Mouse (Mus musculus): ENCODE data around the gene Nfia. TPM values are rescaled to one million over a fixed set of nuclear protein-coding genes. Genes with fewer than 3 reads are reported as not detected.

Nfia gene
- polyA plus RNA-seq, 1 experiment = 53.0 TPM

- H3K4me3 ChIP-seq (ENCODE audit: insufficient read depth, low read length) = no peak overlapping the region
These were observed 217.9 kb downstream of the Nfia start for GRCm38 (mm10) chr4:97990431-97990830.

GRCm38 (mm10) chr4:97991395-97991794 lies 218.9 kb downstream of the Nfia start:
- H3K27ac ChIP-seq (ENCODE audit: insufficient read depth, low read length) = no peak overlapping the region
- TF ChIP-seq CTCF (IDR thresholded peaks at IDR 0.05; ENCODE audit: borderline replicate concordance, insufficient read depth, low read length) (no peak), POLR2A (IDR thresholded peaks at IDR 0.05; ENCODE audit: low read depth, low read length) (no peak)
- H3K4me1 ChIP-seq (ENCODE audit: control insufficient read depth, insufficient read depth, low read length) = peaks cover 4% of the 10 kb centered on the region
- no peak overlapping the region for H3K4me3 ChIP-seq (ENCODE audit: insufficient read depth, low read length)

More at GRCm38 (mm10) chr4:97990431-97990830, 217.9 kb downstream of the Nfia start:
- TF ChIP-seq CTCF (IDR thresholded peaks at IDR 0.05; ENCODE audit: borderline replicate concordance, insufficient read depth, low read length) (no peak), POLR2A (IDR thresholded peaks at IDR 0.05; ENCODE audit: low read depth, low read length) (no peak)
- H3K27ac ChIP-seq (ENCODE audit: insufficient read depth, low read length) = no peak overlapping the region; the same call in 1 of the 2 replicates
- H3K4me1 ChIP-seq (ENCODE audit: control insufficient read depth, insufficient read depth, low read length) = peaks cover 4% of the 10 kb centered on the region

- no peak overlapping the region for H3K27ac ChIP-seq (ENCODE audit: insufficient read depth, low read length)
- TF ChIP-seq CTCF (IDR thresholded peaks at IDR 0.05; ENCODE audit: borderline replicate concordance, insufficient read depth, low read length) = no peak
- H3K4me3 ChIP-seq (ENCODE audit: insufficient read depth, low read length) = no peak overlapping the region
- peaks cover 4% of the 10 kb centered on the region for H3K4me1 ChIP-seq (ENCODE audit: control insufficient read depth, insufficient read depth, low read length)
These were observed 219.3 kb downstream of the Nfia start for GRCm38 (mm10) chr4:97991880-97992279.

GRCm38 (mm10) chr4:97995911-97996712 lies 223.6 kb downstream of the Nfia start:
- no peaks in the 10 kb centered on the region; the same call in 1 of the 2 replicates for H3K4me1 ChIP-seq (ENCODE audit: control insufficient read depth, insufficient read depth, low read length)
- H3K27ac ChIP-seq (ENCODE audit: insufficient read depth, low read length) = no peak overlapping the region
- no peak overlapping the region for H3K4me3 ChIP-seq (ENCODE audit: insufficient read depth, low read length)
- TF ChIP-seq POLR2A (IDR thresholded peaks at IDR 0.05; ENCODE audit: low read depth, low read length) (no peak), CTCF (IDR thresholded peaks at IDR 0.05; ENCODE audit: borderline replicate concordance, insufficient read depth, low read length) (no peak)

GRCm38 (mm10) chr4:97997151-97997817 lies 224.8 kb downstream of the Nfia start:
- no peak for TF ChIP-seq CTCF (IDR thresholded peaks at IDR 0.05; ENCODE audit: borderline replicate concordance, insufficient read depth, low read length)
- no peak for TF ChIP-seq POLR2A (IDR thresholded peaks at IDR 0.05; ENCODE audit: low read depth, low read length)

GRCm38 (mm10) chr4:98002206-98002605 lies 229.7 kb downstream of the Nfia start:
- H3K4me3 ChIP-seq (ENCODE audit: insufficient read depth, low read length) = no peak overlapping the region
- H3K27ac ChIP-seq (ENCODE audit: insufficient read depth, low read length) = no peak overlapping the region
- H3K4me1 ChIP-seq (ENCODE audit: control insufficient read depth, insufficient read depth, low read length) = peaks cover 15% of the 10 kb centered on the region
- TF ChIP-seq POLR2A (IDR thresholded peaks at IDR 0.05; ENCODE audit: low read depth, low read length) (no peak), CTCF (IDR thresholded peaks at IDR 0.05; ENCODE audit: borderline replicate concordance, insufficient read depth, low read length) (no peak)

More at GRCm38 (mm10) chr4:97997151-97997817, 224.8 kb downstream of the Nfia start:
- Histone ChIP-seq H3K27ac (ENCODE audit: insufficient read depth, low read length) (no peak overlapping the region), H3K4me1 (ENCODE audit: control insufficient read depth, insufficient read depth, low read length) (no peaks in the 10 kb centered on the region), H3K4me3 (ENCODE audit: insufficient read depth, low read length) (no peak overlapping the region)

GRCm38 (mm10) chr4:98003323-98004107 lies 231.0 kb downstream of the Nfia start:
- Histone ChIP-seq H3K27ac (ENCODE audit: insufficient read depth, low read length) (peak overlapping the region; percentile 91), H3K4me1 (ENCODE audit: control insufficient read depth, insufficient read depth, low read length) (peaks cover 15% of the 10 kb centered on the region), H3K4me3 (ENCODE audit: insufficient read depth, low read length) (no peak overlapping the region)
- TF ChIP-seq CTCF (IDR thresholded peaks at IDR 0.05; ENCODE audit: borderline replicate concordance, insufficient read depth, low read length) (no peak), POLR2A (IDR thresholded peaks at IDR 0.05; ENCODE audit: low read depth, low read length) (no peak)

GRCm38 (mm10) chr4:98004108-98004625 lies 231.6 kb downstream of the Nfia start:
- peak overlapping the region; percentile 91 for H3K27ac ChIP-seq (ENCODE audit: insufficient read depth, low read length)
- H3K4me3 ChIP-seq (ENCODE audit: insufficient read depth, low read length) = no peak overlapping the region
- TF ChIP-seq POLR2A (IDR thresholded peaks at IDR 0.05; ENCODE audit: low read depth, low read length) (no peak), CTCF (IDR thresholded peaks at IDR 0.05; ENCODE audit: borderline replicate concordance, insufficient read depth, low read length) (peak; percentile 28; the same call in 1 of the 2 replicates)
- peaks cover 15% of the 10 kb centered on the region for H3K4me1 ChIP-seq (ENCODE audit: control insufficient read depth, insufficient read depth, low read length)

- H3K4me3 ChIP-seq (ENCODE audit: insufficient read depth, low read length) = no peak overlapping the region
- TF ChIP-seq POLR2A (IDR thresholded peaks at IDR 0.05; ENCODE audit: low read depth, low read length) (no peak), CTCF (IDR thresholded peaks at IDR 0.05; ENCODE audit: borderline replicate concordance, insufficient read depth, low read length) (no peak)
- peak overlapping the region; percentile 91 for H3K27ac ChIP-seq (ENCODE audit: insufficient read depth, low read length)
- peaks cover 15% of the 10 kb centered on the region for H3K4me1 ChIP-seq (ENCODE audit: control insufficient read depth, insufficient read depth, low read length)
These were observed 232.5 kb downstream of the Nfia start for GRCm38 (mm10) chr4:98004986-98005385.

Measured in embryonic fibroblast, embryonic 13.5 days (primary cell).